ENCODE assay signal across 8 mouse cellular contexts in the genomic region with DNA sequence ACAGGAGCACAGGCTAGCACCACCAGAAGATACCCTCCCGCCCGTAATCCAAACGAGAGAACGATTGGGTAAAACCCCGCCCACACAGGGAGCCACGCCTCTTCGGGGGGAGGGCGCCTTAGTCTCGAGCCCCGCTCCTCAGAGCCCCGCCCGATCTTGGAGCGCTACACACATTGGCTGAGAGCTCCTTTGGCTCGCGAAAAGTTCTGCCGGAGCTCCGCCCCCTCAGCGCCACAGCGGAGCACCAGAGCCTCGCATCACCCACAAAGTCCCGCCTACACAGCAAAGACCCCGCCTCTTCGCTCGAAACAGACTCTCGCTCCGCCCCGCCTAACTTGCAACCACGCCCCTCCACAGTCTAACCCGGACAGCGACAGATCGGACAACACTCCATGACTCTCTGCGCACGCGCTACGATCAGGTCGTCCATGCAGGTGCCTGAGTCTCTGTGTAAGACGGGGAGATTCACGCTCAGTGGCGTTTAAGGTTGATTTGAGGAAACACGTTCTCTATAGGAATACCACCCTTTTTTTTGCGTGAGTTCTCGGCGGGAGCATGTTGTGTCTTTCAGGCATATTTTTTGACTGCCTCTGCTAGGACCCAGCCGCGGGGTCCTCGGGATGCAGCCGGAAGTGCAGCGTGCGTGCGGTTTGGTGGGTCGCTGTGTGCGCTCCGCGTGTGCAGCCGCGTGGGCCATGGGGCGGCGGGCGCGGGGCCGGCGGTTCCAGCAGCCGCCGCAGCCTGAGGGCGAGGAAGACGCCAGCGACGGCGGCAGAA. TPM values are rescaled to one million over a fixed set of nuclear protein-coding genes. Genes with fewer than 3 reads are reported as not detected.
A peak's percentile ranks its signal among the peaks of the same experiment; 100 is the strongest.
DNase-seq lines count a peak whose midpoint lies in the region; ATAC-seq lines count a peak whose summit lies in the region.

A gene (minus strand): TSS at position 45 of the 777 bp plus-strand sequence.

- H3K4me2 ChIP-seq in heart, embryonic 13.5 days: peak within 1 kb of the TSS; percentile 88
- peak within 1 kb of the TSS; percentile 93 for H3K4me2 ChIP-seq in liver, embryonic 12.5 days
- peak within 1 kb of the TSS; percentile 95 for H3K4me2 ChIP-seq in stomach, embryonic 15.5 days

- no peaks in the 10 kb centered on the region for H3K9me3 ChIP-seq in heart, embryonic 13.5 days
- H3K9me3 ChIP-seq in liver, embryonic 12.5 days (replicated peaks): no peaks in the 10 kb centered on the region
- H3K9me3 ChIP-seq in stomach, embryonic 15.5 days: no peaks in the 10 kb centered on the region

- H3K27ac ChIP-seq in brown adipose tissue, adult 24 weeks (replicated peaks; ENCODE audit: low read depth, low read length): peak within 1 kb of the TSS; percentile 97
- peak within 1 kb of the TSS; percentile 42 for H3K27ac ChIP-seq in heart, embryonic 13.5 days (replicated peaks)
- H3K27ac ChIP-seq in liver, embryonic 12.5 days: peak within 1 kb of the TSS; percentile 49
- H3K27ac ChIP-seq in stomach, embryonic 15.5 days: peak within 1 kb of the TSS; percentile 65; the same call in 1 of the 2 replicates

- H3K36me3 ChIP-seq in heart, embryonic 13.5 days: peaks cover 33% of the 10 kb centered on the region
- peaks cover 35% of the 10 kb centered on the region for H3K36me3 ChIP-seq in liver, embryonic 12.5 days
- peaks cover 14% of the 10 kb centered on the region for H3K36me3 ChIP-seq in stomach, embryonic 15.5 days

- peak within 1 kb of the TSS; percentile 87 for H3K9ac ChIP-seq in heart, embryonic 13.5 days
- peak within 1 kb of the TSS; percentile 84 for H3K9ac ChIP-seq in liver, embryonic 12.5 days
- peak within 1 kb of the TSS; percentile 81 for H3K9ac ChIP-seq in stomach, embryonic 15.5 days

- H3K4me3 ChIP-seq in brown adipose tissue, adult 24 weeks (ENCODE audit: insufficient read depth, low read depth, low read length): peak within 1 kb of the TSS; percentile 76
- peak within 1 kb of the TSS; percentile 88 for H3K4me3 ChIP-seq in heart, embryonic 13.5 days
- peak within 1 kb of the TSS; percentile 81 for H3K4me3 ChIP-seq in liver, embryonic 12.5 days
- H3K4me3 ChIP-seq in stomach, embryonic 15.5 days (replicated peaks): peak within 1 kb of the TSS; percentile 99

- DNase-seq in CD4-positive, CD25-positive, alpha-beta regulatory T cell, adult 2 months (ENCODE audit: low read depth, low spot score): peak; percentile 100
- peak; percentile 97 for DNase-seq in fat pad, adult 2 months (ENCODE audit: extremely low read depth, low read depth, low spot score)
- peak; percentile 99 for DNase-seq in kidney, postnatal 10 days
- peak; percentile 100 for DNase-seq in natural killer cell, adult 2 months (ENCODE audit: low spot score in 2 of 2)

- peaks cover 12% of the 10 kb centered on the region for H3K27me3 ChIP-seq in heart, embryonic 13.5 days (replicated peaks)
- peaks cover 16% of the 10 kb centered on the region; the same call in 1 of the 2 replicates for H3K27me3 ChIP-seq in liver, embryonic 12.5 days (replicated peaks)
- H3K27me3 ChIP-seq in stomach, embryonic 15.5 days (replicated peaks): no peaks in the 10 kb centered on the region

- peak; percentile 99 for ATAC-seq in heart, embryonic 13.5 days (ENCODE audit: extremely low read depth, insufficient number of reproducible peaks, low FRiP score, low TSS enrichment)
- ATAC-seq in liver, embryonic 12.5 days: peak; percentile 98
- peak; percentile 99 for ATAC-seq in stomach, embryonic 15.5 days (ENCODE audit: insufficient read depth, low FRiP score, low read depth)

- under 1% methylated on average over 69 of the region's 69 CpGs for WGBS in heart, embryonic 13.5 days
- WGBS in liver, embryonic 12.5 days (ENCODE audit: insufficient replicate concordance): 2% methylated on average over 69 of the region's 69 CpGs
- under 1% methylated on average over 68 of the region's 69 CpGs for WGBS in stomach, embryonic 15.5 days

- 0 out of 2 replicates have a peak, but pooled peaks cover 3% of the 10 kb centered on the region for H3K4me1 ChIP-seq in brown adipose tissue, adult 24 weeks (ENCODE audit: control insufficient read depth, insufficient read depth, insufficient read length, low read length)
- peaks cover 25% of the 10 kb centered on the region for H3K4me1 ChIP-seq in heart, embryonic 13.5 days
- H3K4me1 ChIP-seq in liver, embryonic 12.5 days: peaks cover 40% of the 10 kb centered on the region
- H3K4me1 ChIP-seq in stomach, embryonic 15.5 days: peaks cover 9% of the 10 kb centered on the region

RNA-seq across cellular contexts. Expression of the gene that starts here (rescaled TPM):
- polyA plus RNA-seq in brown adipose tissue, adult 24 weeks (2012; ENCODE audit: insufficient read depth, insufficient read length, missing spikeins): 1.0 and 1.4 TPM in 2 replicates
- polyA plus RNA-seq in heart, embryonic 13.5 days (2015; fragmentation: Nextera tagmentation; extraction: Ambion mirVana): 8.2 and 9.6 TPM in 2 replicates
- 5.2 and 6.0 TPM in 2 replicates for polyA plus RNA-seq in liver, embryonic 12.5 days (2016; fragmentation: Nextera tagmentation; extraction: Ambion mirVana)
- 28.3 TPM in 2 replicates for polyA plus RNA-seq in stomach, embryonic 15.5 days (2015; fragmentation: Nextera tagmentation; extraction: Ambion mirVana)

Comparison
In these comparisons a context has a peak if more than half of its experiments do, and no peak if none do; other contexts are left out.
1. Peak in every context shown above with its lines: DNase-seq, ATAC-seq, H3K4me3 ChIP-seq and H3K27ac ChIP-seq.
2. H3K27ac ChIP-seq: peak in every context shown above with its lines; median percentile 97 in brown adipose tissue, adult 24 weeks; 65 in stomach, embryonic 15.5 days; 49 in liver, embryonic 12.5 days; 42 in heart, embryonic 13.5 days.